Mouse (Mus musculus): Measurements from ENCODE around the gene Pax7. TPM values are rescaled to one million over a fixed set of nuclear protein-coding genes. Genes with fewer than 3 reads are reported as not detected.

The Pax7 gene
- total and polyA plus RNA-seq, 3 experiments: not detected

DNA sequence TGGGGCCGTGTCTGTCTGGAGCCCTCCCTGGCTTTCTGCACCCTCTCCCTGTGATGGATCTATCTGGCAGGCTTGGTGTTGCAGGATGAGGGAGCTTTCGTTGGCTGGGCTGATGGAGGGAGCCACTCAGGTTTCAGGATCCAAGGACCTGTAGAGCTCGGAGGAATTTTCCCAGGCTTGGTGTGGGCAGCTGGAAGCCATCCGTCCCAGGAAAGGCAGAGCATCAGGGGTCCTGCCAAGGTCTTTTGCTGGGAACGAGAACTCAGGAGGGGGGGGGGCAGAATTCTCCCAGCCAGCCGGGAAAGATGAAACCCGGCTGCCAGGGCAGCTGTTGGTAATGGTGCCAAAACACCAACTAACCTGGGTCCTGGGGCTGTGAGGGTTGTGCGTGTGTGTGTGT is 134.7 kb downstream of the Pax7 start:
- H3K36me3 ChIP-seq (replicated peaks in 1 of 2; ENCODE audit: control insufficient read depth in 1 of 2, insufficient read depth in 1 of 2, low read length in 1 of 2): no peaks in the 10 kb centered on the region
- H3K9ac ChIP-seq (ENCODE audit: insufficient read depth, low read depth): no peak overlapping the region
- DNase-seq (ENCODE audit: extremely low read depth): no peak
- H3K9me3 ChIP-seq (replicated peaks; ENCODE audit: low read length): peaks cover 2% of the 10 kb centered on the region
- no peak overlapping the region for H3K4me2 ChIP-seq (ENCODE audit: insufficient read depth, low read depth, poor library complexity, severe bottlenecking)
- H3K27me3 ChIP-seq (replicated peaks): peaks cover 53% of the 10 kb centered on the region
- H3K79me2 ChIP-seq (replicated peaks; ENCODE audit: control insufficient read depth, extremely low read depth, insufficient read depth, poor library complexity, severe bottlenecking): no peaks in the 10 kb centered on the region
- in situ Hi-C loops (cut with MboI; ENCODE audit: low pct_ligation_motif_present, low pct_unique_long_range_greater_than_20kb, low sequenced_read_pairs): no loop called here
- dilution Hi-C loops (cut with MboI; ENCODE audit: extremely low pct_ligation_motif_present, extremely low pct_unique_long_range_greater_than_20kb, low sequenced_read_pairs): no loop called here
- TF ChIP-seq ELF1 (IDR thresholded peaks at IDR 0.05; ENCODE audit: low read depth, low read length): no peak
- TF ChIP-seq CHD2 (IDR thresholded peaks at IDR 0.05; ENCODE audit: low read length): no peak
- no peak for TF ChIP-seq GABPA (IDR thresholded peaks at IDR 0.05; ENCODE audit: insufficient replicate concordance, low read depth, low read length)
- TF ChIP-seq TBP (conservative IDR thresholded peaks at IDR 0.05; ENCODE audit: low read depth, low read length): no peak
- TF ChIP-seq ZC3H11A (IDR thresholded peaks at IDR 0.05; ENCODE audit: low read depth, low read length): no peak
- no peak for TF ChIP-seq POLR2AphosphoS2 (IDR thresholded peaks at IDR 0.05; ENCODE audit: low read depth, low read length)
- TF ChIP-seq MAX (IDR thresholded peaks at IDR 0.05; ENCODE audit: low read length): no peak
- no peak for TF ChIP-seq MAFK (IDR thresholded peaks at IDR 0.05; ENCODE audit: insufficient replicate concordance, low read length)
- TF ChIP-seq HCFC1 (IDR thresholded peaks at IDR 0.05; ENCODE audit: low read depth, low read length): no peak
- no peak for TF ChIP-seq USF1 (IDR thresholded peaks at IDR 0.05; ENCODE audit: low read depth, low read length)
- no peak for TF ChIP-seq ZNF384 (IDR thresholded peaks at IDR 0.05; ENCODE audit: low read depth, low read length)
- no peaks in the 10 kb centered on the region for H3K4me1 ChIP-seq (ENCODE audit: control insufficient read depth in 1 of 2, insufficient read depth in 2 of 2)
- no peak overlapping the region for H3K4me3 ChIP-seq (replicated peaks in 1 of 3; ENCODE audit: low read depth in 2 of 3, low read length in 2 of 3, poor library complexity in 1 of 3)
- H3K27ac ChIP-seq (ENCODE audit: insufficient read depth, low read depth): no peak overlapping the region

DNA sequence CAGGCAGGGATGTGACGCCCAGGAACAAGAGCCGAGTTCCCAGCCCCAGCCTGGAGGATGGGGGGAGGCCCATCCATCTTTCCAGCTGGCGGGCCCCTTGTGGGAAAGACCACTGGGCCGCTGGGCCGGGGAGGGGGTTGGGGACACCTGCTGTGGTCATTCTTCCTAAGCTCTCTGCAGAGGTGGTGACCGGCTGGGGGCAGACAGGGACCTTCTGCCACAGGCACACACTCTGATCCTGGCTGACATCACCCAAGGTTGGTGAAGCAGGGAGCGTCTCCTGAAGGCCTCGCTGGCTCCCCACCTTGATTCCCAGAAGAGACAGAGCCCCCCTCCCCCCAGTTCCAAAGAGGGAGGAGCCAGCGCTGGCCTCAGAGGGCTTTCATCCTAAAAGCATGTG is 135.6 kb downstream of the Pax7 start:
- Histone ChIP-seq H3K36me3 (replicated peaks in 1 of 2; ENCODE audit: control insufficient read depth in 1 of 2, insufficient read depth in 1 of 2, low read length in 1 of 2) (no peaks in the 10 kb centered on the region), H3K9me3 (replicated peaks; ENCODE audit: low read length) (peaks cover 2% of the 10 kb centered on the region), H3K27me3 (replicated peaks) (peaks cover 60% of the 10 kb centered on the region), H3K9ac (ENCODE audit: insufficient read depth, low read depth) (no peak overlapping the region), H3K4me3 (replicated peaks in 1 of 3; ENCODE audit: low read depth in 2 of 3, low read length in 2 of 3, poor library complexity in 1 of 3) (no peak overlapping the region), H3K27ac (ENCODE audit: insufficient read depth, low read depth) (no peak overlapping the region), H3K4me2 (ENCODE audit: insufficient read depth, low read depth, poor library complexity, severe bottlenecking) (no peak overlapping the region), H3K4me1 (ENCODE audit: control insufficient read depth in 1 of 2, insufficient read depth in 2 of 2) (no peaks in the 10 kb centered on the region), H3K79me2 (replicated peaks; ENCODE audit: control insufficient read depth, extremely low read depth, insufficient read depth, poor library complexity, severe bottlenecking) (no peaks in the 10 kb centered on the region)
- TF ChIP-seq E2F4 (IDR thresholded peaks at IDR 0.05; ENCODE audit: insufficient replicate concordance, low read depth, low read length): no peak
- no peak for TF ChIP-seq SMC3 (IDR thresholded peaks at IDR 0.05; ENCODE audit: low read depth, low read length)
- no peak for TF ChIP-seq UBTF (IDR thresholded peaks at IDR 0.05; ENCODE audit: low read depth, low read length)
- TF ChIP-seq CHD2 (IDR thresholded peaks at IDR 0.05; ENCODE audit: low read length): no peak
- no peak for TF ChIP-seq ETS1 (conservative IDR thresholded peaks at IDR 0.05; ENCODE audit: low read depth, low read length)
- no peak for TF ChIP-seq MAZ (IDR thresholded peaks at IDR 0.05; ENCODE audit: low read depth, low read length)
- TF ChIP-seq CHD1 (IDR thresholded peaks at IDR 0.05; ENCODE audit: low read depth, low read length): no peak
- TF ChIP-seq MAX (IDR thresholded peaks at IDR 0.05; ENCODE audit: low read length): no peak
- dilution Hi-C loops (cut with MboI; ENCODE audit: extremely low pct_ligation_motif_present, extremely low pct_unique_long_range_greater_than_20kb, low sequenced_read_pairs): no loop called here
- in situ Hi-C loops (cut with MboI; ENCODE audit: low pct_ligation_motif_present, low pct_unique_long_range_greater_than_20kb, low sequenced_read_pairs): no loop called here
- no peak for DNase-seq (ENCODE audit: extremely low read depth)

All from CH12.LX (cell line).